Mouse (Mus musculus) stomach, embryonic 14.5 days (tissue): ENCODE results near the gene Hadh. TPM values are rescaled to one million over a fixed set of nuclear protein-coding genes. Genes with fewer than 3 reads are reported as not detected.

Experiments
- ATAC-seq: fragments of 200-750 bp; cut with Nextera tagmentation; 2 replicates; pipeline ENCODE4 v1.8.0; 2017; ENCODE audit warnings: low read depth, moderate TSS enrichment; ENCODE audit not compliant: insufficient number of reproducible peaks, insufficient read depth, low FRiP score
- H3K27ac ChIP-seq: fragments of 300-500 bp; sonication (generic); 2 replicates; pipeline ENCODE4 v1.5.1; 2014; ENCODE audit warnings: mild to moderate bottlenecking, low read length, moderate library complexity, mixed read lengths
- H3K27me3 ChIP-seq: fragments of 300-500 bp; sonication (generic); 2 replicates; pipeline ENCODE4 v1.6.1; 2014; ENCODE audit warnings: low read length, control low read depth, mixed read lengths; ENCODE audit not compliant: control insufficient read depth, insufficient read depth
- H3K36me3 ChIP-seq: fragments of 300-500 bp; sonication (generic); 2 replicates; pipeline ENCODE4 v1.6.1; 2014; ENCODE audit warnings: mild to moderate bottlenecking, control low read depth, low read length, moderate library complexity, mixed read lengths; ENCODE audit not compliant: control insufficient read depth, insufficient read depth
- H3K4me1 ChIP-seq: fragments of 300-500 bp; sonication (generic); 2 replicates; pipeline ENCODE4 v1.6.1; 2014; ENCODE audit warnings: low read length, control low read depth, mixed read lengths; ENCODE audit not compliant: control insufficient read depth, insufficient read depth
- H3K4me2 ChIP-seq: fragments of 300-500 bp; sonication (generic); replicated peaks from 2 replicates; pipeline ENCODE4 v1.6.1; 2014; ENCODE audit warnings: low read depth, low read length, control low read depth
- H3K4me3 ChIP-seq: fragments of 300-500 bp; sonication (generic); 2 replicates; pipeline ENCODE4 v1.5.1; 2014; ENCODE audit warnings: low read depth, low read length, control low read depth
- H3K9ac ChIP-seq: fragments of 300-500 bp; sonication (generic); replicated peaks from 2 replicates; pipeline ENCODE4 v1.6.1; 2014; ENCODE audit warnings: low read depth, mild to moderate bottlenecking, control low read depth, low read length, moderate library complexity, mixed read lengths
- H3K9me3 ChIP-seq: fragments of 300-500 bp; sonication (generic); 2 replicates; pipeline ENCODE4 v1.6.1; 2016; ENCODE audit warnings: low read depth, low read length, control low read depth; ENCODE audit not compliant: control insufficient read depth
- WGBS: fragments of 180-500 bp; shearing (Covaris S2); extraction: QIAGEN DNeasy Blood & Tissue Kit; methylation state at CpG from one replicate; pipeline ENCODE4 v1.1.7; 2014; 5-methylcytosine and 5-hydroxymethylcytosine counted together
- polyA plus RNA-seq: library from polyadenylated mRNA; unstranded; fragments of >200 nt; fragmentation: Nextera tagmentation; extraction: Ambion mirVana; gene quantifications from 2 replicates; pipeline ENCODE4 v1.2.1, GENCODE M21; 2014

Gene Hadh
- polyA plus RNA-seq, 1 experiment from 2014 or later = 139 TPM

DNA sequence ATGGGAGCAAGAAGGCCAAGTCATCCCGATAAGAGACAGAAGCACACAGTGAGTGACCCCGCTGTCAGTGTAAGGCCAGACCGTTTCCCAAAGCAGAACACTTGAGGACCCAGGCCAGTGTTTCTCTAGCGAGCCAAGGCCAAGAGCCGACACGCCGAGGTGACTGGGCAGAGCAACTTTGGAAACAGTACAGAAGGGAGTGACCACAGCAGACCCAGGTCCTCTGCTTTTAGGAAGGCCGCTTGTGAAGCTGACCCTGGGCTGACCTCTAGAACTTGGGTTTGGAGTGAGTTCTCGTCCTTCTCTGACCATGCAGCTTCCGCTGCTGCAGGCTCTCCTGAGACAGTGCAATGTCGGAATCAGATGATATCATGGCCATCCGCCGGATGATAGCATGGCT is 20.9 kb downstream of the Hadh start:
- peaks cover 20% of the 10 kb centered on the region; the same call in 1 of the 2 replicates for H3K36me3 ChIP-seq
- H3K4me1 ChIP-seq = no peaks in the 10 kb centered on the region
- WGBS = 88% methylated on average over 13 of the region's 13 CpGs
- ATAC-seq = no peak
- no peak overlapping the region for H3K27ac ChIP-seq
- no peak overlapping the region for H3K9ac ChIP-seq
- H3K4me3 ChIP-seq = no peak overlapping the region
- H3K27me3 ChIP-seq = no peaks in the 10 kb centered on the region
- no peak overlapping the region for H3K4me2 ChIP-seq
- no peaks in the 10 kb centered on the region for H3K9me3 ChIP-seq

DNA sequence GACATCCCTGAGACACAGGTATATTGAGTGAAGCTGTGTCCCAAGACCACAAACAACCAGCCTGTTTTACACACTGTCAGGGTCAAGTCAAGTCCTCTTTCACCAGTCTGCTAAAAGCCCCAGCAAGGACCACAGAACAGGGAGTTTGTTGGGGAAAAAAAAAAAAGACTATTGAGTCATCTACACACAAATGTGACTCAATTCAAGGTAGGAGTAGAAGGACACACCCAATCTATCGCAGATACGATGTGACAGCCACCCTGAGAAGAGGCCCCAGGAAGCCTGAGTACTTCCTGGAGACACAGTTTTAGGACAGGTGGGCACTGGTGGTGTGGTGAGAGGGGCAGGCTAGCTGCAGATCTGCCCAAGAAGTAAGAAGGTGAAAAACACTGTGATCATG is 21.6 kb downstream of the Hadh start:
- peaks cover 20% of the 10 kb centered on the region; the same call in 1 of the 2 replicates for H3K36me3 ChIP-seq
- 70% methylated on average over 2 of the region's 2 CpGs for WGBS
- H3K27ac ChIP-seq = no peak overlapping the region
- H3K27me3 ChIP-seq = no peaks in the 10 kb centered on the region
- no peaks in the 10 kb centered on the region for H3K4me1 ChIP-seq
- no peak overlapping the region for H3K9ac ChIP-seq
- no peak for ATAC-seq
- H3K9me3 ChIP-seq = no peaks in the 10 kb centered on the region
- H3K4me3 ChIP-seq = no peak overlapping the region
- H3K4me2 ChIP-seq = no peak overlapping the region

DNA sequence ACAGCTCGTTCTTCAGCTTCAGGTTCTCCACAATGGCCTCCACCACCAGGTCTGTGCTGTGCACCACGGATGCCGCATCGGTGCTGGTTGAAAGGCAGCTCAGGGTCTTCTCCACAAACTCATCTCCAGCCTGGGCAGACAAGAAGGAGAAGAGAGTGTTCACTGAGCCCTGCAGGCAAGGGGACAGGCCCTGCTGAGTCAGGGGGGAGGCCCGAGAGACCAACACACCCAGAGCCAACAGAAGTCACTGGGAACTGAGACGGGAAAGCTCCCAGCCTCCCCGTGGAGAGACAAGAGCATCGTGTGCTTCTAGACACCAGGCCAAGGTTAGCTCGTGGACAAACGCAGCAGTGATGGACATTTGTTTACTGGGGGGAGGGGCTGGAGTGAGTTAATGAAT is 23.5 kb downstream of the Hadh start:
- Histone ChIP-seq H3K27me3 (no peaks in the 10 kb centered on the region), H3K9ac (no peak overlapping the region), H3K4me3 (no peak overlapping the region), H3K4me1 (no peaks in the 10 kb centered on the region), H3K27ac (no peak overlapping the region), H3K4me2 (no peak overlapping the region), H3K9me3 (no peaks in the 10 kb centered on the region), H3K36me3 (peaks cover 26% of the 10 kb centered on the region; the same call in 1 of the 2 replicates)
- WGBS = 80% methylated on average over 10 of the region's 10 CpGs
- no peak for ATAC-seq

DNA sequence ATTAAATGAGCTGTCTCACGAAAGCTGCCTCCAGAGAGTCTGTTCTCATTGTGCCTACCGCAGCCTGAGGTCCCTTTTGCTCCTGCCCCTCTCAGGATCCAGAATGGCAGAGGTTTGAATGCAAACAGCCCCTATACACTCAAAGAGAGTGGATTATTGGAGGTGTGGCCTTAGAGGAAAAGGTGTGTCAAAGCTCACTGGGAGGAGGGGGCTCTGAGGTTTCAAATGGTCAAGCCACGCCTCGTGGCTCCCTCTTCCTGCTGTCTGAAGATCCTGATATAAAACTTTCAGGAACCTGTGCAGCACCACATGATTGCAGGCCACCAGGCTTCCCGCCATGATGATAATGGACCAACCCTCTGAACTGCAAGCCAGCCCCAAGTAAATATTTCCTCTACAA is 24.1 kb downstream of the Hadh start:
- no peaks in the 10 kb centered on the region for H3K9me3 ChIP-seq
- H3K27me3 ChIP-seq = no peaks in the 10 kb centered on the region
- WGBS = 81% methylated on average over 5 of the region's 5 CpGs
- peaks cover 26% of the 10 kb centered on the region; the same call in 1 of the 2 replicates for H3K36me3 ChIP-seq
- H3K9ac ChIP-seq = no peak overlapping the region
- ATAC-seq = no peak
- no peak overlapping the region for H3K27ac ChIP-seq
- no peak overlapping the region for H3K4me2 ChIP-seq
- H3K4me1 ChIP-seq = no peaks in the 10 kb centered on the region
- no peak overlapping the region for H3K4me3 ChIP-seq

DNA sequence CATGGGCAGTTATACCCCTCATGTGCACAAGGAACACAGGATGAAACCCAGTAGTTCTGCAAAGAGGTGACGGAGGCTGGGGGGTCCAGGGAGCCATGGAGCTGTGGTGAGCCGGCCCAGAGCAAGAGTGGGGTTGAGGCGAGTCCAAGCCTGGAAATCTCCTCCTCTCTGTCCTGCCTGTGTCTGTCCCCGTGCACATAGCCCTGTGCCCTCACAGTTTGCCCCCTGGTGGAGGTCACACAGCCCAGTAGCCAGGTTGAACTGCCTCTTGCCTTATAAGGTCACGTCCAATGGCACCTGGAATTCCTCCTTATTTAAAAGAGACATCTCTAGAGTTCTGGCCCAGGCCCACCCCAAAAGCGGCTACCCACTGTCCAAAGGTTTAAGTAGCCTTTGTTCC is 24.5 kb downstream of the Hadh start:
- peak; percentile 15; the same call in 1 of the 2 replicates for ATAC-seq
- no peak overlapping the region for H3K4me2 ChIP-seq
- no peaks in the 10 kb centered on the region for H3K4me1 ChIP-seq
- H3K4me3 ChIP-seq = no peak overlapping the region
- peaks cover 26% of the 10 kb centered on the region; the same call in 1 of the 2 replicates for H3K36me3 ChIP-seq
- no peaks in the 10 kb centered on the region for H3K9me3 ChIP-seq
- WGBS = 82% methylated on average over 6 of the region's 6 CpGs
- no peaks in the 10 kb centered on the region for H3K27me3 ChIP-seq
- no peak overlapping the region for H3K9ac ChIP-seq
- H3K27ac ChIP-seq = no peak overlapping the region

DNA sequence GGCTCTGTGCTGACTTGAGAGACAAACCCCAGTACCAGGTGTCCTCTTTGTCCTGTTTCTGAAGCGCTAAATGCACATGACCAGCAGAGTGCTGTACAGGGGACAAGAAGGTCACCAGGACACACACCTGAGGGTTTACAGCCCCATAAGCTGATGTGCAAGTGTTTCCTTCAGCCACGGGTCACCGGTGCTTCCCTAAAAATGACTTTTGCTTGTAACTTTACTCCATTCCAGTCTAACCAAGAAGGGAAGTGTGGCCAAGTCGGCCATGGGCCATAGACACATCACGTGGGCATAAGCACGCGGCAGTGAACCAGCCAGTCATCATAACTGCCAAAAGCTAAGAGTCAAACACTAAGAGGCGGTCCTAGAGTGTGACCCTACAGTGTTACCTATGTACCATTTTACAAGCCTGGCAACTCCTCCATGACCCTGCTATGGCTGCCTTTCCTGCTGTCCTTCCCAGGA is 25.3 kb downstream of the Hadh start:
- 92% methylated on average over 8 of the region's 8 CpGs for WGBS
- H3K9ac ChIP-seq = no peak overlapping the region
- peak; percentile 29; the same call in 1 of the 2 replicates for ATAC-seq
- H3K4me2 ChIP-seq = no peak overlapping the region
- no peaks in the 10 kb centered on the region for H3K27me3 ChIP-seq
- H3K4me3 ChIP-seq = no peak overlapping the region
- H3K36me3 ChIP-seq = peaks cover 26% of the 10 kb centered on the region; the same call in 1 of the 2 replicates
- no peak overlapping the region for H3K27ac ChIP-seq
- no peaks in the 10 kb centered on the region for H3K9me3 ChIP-seq
- no peaks in the 10 kb centered on the region for H3K4me1 ChIP-seq

DNA sequence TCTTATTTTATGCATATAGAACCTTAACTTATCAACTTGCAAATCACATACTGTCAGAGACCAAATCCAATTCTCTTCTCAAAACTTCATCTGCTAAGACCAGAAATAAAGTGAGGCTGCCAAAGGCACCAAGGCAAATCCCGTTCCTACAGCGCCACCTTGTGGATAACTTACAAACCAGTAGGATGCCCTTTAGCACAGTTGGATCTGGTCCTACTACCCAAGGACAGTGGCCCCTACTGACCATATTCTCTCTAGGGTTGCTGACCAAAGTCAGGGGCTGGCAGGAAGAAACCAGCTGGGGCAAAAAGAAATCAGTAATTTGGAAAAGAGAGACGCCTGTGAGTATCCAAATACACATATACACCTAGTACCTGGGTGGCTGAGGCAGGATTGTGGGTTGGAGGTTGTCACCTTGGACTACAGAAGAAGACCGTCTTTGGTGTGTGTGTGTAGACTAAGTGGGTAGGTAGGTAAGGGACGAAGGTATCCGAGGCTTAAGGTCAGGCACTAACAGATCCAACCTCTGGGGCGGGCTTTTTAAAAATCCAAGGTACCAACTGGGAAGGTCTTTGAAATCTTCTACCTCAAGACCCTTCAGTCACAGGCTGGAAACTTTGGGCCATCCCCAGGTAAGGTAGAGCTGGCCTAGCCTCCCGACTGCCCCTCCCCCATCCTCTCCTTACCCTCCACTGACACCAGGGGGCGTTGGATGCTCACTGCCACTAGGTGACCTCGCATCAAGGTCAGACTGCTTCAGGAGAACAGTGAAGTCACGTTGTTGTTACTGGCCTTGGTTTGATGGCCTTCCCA is 25.9 kb downstream of the Hadh start:
- Histone ChIP-seq H3K9ac (no peak overlapping the region), H3K4me2 (no peak overlapping the region), H3K27ac (no peak overlapping the region), H3K36me3 (peaks cover 26% of the 10 kb centered on the region; the same call in 1 of the 2 replicates), H3K9me3 (no peaks in the 10 kb centered on the region), H3K27me3 (no peaks in the 10 kb centered on the region), H3K4me1 (no peaks in the 10 kb centered on the region), H3K4me3 (no peak overlapping the region)
- ATAC-seq = peak; percentile 57; the same call in 1 of the 2 replicates
- 59% methylated on average over 11 of the region's 11 CpGs for WGBS

DNA sequence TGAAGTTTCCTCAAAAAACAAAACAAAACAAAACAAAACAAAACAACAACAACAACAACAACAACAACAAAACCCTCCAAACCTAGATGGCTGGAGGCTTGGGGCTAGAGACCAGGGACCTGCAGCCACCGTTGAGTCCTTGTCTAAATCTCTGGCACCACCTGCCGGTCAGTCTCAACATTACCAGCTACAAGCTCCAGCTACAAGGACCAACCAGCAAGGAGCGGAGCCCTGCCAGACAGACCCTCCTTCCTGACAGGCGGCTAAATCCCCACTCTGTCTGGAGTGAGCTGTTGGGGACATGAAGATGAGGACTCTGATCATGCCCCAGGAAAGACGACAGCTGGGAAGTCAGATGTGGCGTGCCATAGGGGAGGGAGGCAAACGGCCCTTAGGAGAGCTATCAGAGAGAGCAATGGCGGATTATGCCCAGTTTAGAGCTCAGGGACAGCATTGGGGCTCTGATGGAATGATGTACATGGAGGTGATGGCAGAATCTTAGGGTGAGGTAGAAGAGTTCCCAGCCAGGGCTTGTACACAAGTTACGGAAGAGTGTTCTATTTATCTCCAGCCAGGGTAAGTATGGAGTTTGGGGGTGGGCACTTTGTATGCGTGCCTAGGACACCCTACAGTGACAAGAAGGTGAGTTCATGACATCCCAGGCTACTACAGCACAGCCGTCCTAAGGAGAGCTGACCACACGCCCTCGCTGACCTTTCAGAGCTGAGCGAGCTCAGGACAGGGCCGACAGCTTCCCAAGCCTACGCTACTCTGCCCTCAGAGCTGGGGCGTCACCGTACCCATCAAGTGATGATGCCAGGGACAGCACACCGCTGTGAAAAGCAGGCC is 33.9 kb downstream of the Hadh start:
- H3K4me3 ChIP-seq = no peak overlapping the region
- WGBS = 66% methylated on average over 19 of the region's 19 CpGs
- peak; percentile 71; the same call in 1 of the 2 replicates for ATAC-seq
- no peak overlapping the region for H3K4me2 ChIP-seq
- H3K4me1 ChIP-seq = no peaks in the 10 kb centered on the region
- no peaks in the 10 kb centered on the region for H3K27me3 ChIP-seq
- peaks cover 13% of the 10 kb centered on the region for H3K36me3 ChIP-seq
- no peaks in the 10 kb centered on the region for H3K9me3 ChIP-seq
- no peak overlapping the region for H3K9ac ChIP-seq
- no peak overlapping the region for H3K27ac ChIP-seq
